Mouse (Mus musculus): ENCODE measurements around the gene Rtraf. TPM values are rescaled to one million over a fixed set of nuclear protein-coding genes. Genes with fewer than 3 reads are reported as not detected.

The Rtraf gene
- polyA plus RNA-seq, 1 experiment = not detected

DNA sequence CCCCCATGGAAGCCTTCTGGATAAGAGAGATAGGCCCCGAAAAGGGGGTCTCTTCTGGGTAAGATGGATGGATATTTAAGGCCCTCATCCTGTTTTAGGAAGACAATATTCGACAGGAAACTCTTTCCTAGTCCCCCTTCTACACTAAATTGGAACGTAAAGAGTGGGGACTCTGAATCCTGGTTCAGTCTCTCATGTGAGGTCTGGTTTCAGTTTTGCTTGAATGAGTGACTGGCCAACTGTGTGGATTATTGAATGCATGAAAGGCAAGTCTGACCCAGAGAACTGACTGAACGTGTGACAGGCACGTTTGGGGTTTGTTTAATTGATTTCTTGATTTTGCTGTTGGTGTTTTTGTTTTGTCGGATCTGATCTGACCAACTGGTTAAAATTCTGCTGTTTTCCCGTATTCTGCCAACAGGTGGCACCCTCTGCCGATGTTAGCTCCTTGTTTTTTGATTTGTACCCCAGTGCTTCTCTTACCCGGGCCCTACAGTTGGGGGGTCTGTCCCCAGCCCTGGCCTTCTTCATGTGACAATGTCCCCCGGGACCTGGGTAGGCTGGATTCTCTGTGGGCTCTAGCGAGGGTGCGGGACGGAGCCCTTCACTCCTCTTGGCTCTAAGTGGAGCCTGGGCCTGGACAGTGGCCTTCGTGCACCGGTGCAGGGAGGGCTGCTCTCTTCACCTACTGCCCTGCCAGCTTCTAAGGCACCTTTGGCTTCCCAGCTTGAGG, 16.1 kb upstream of the Rtraf start:
- peak overlapping the region; percentile 13; the same call in 1 of the 2 replicates for H3K4me3 ChIP-seq (ENCODE audit: insufficient read depth, low read depth, low read length)
- H3K27ac ChIP-seq (ENCODE audit: insufficient read depth, low read depth, low read length) = no peak overlapping the region

DNA sequence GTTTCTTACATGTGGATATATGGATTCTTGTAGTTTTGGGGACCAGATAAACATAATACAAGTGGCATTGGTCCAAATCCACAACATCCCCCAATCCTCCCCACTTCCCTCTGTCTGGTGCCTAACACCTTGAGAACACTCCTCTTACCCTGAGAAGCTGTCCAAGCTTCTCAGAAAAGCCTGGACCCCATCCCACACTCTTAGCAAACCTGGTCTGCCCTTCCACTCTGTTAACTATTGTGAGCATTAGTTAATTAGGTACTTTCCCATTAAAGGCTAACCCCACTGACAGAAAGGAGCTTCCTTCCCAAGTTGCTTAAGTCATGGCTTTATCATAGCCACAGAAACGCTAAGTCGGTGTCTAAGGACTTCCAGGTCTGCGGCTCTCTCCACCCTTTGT, 12.7 kb upstream of the Rtraf start:
- TF ChIP-seq CTCF (IDR thresholded peaks at IDR 0.05; ENCODE audit: insufficient read depth, low read depth, low read length) (no peak), POLR2A (IDR thresholded peaks at IDR 0.05; ENCODE audit: insufficient read depth, low read depth, low read length) (no peak)
- 93% methylated on average over 3 of the region's 3 CpGs for WGBS
- Histone ChIP-seq H3K4me1 (ENCODE audit: control insufficient read depth, insufficient read depth, low read length) (peaks cover 3% of the 10 kb centered on the region; the same call in 1 of the 2 replicates), H3K4me3 (ENCODE audit: insufficient read depth, low read depth, low read length) (no peak overlapping the region), H3K27ac (ENCODE audit: insufficient read depth, low read depth, low read length) (no peak overlapping the region)

More for the DNA sequence above, 16.1 kb upstream of the Rtraf start:
- 20% methylated on average over 15 of the region's 15 CpGs for whole genome bisulfite sequencing
- peaks cover 3% of the 10 kb centered on the region; the same call in 1 of the 2 replicates for H3K4me1 ChIP-seq (ENCODE audit: control insufficient read depth, insufficient read depth, low read length)
- TF ChIP-seq POLR2A (IDR thresholded peaks at IDR 0.05; ENCODE audit: insufficient read depth, low read depth, low read length) (no peak), CTCF (IDR thresholded peaks at IDR 0.05; ENCODE audit: insufficient read depth, low read depth, low read length) (peak; percentile 60; the same call in 1 of the 2 replicates)

DNA sequence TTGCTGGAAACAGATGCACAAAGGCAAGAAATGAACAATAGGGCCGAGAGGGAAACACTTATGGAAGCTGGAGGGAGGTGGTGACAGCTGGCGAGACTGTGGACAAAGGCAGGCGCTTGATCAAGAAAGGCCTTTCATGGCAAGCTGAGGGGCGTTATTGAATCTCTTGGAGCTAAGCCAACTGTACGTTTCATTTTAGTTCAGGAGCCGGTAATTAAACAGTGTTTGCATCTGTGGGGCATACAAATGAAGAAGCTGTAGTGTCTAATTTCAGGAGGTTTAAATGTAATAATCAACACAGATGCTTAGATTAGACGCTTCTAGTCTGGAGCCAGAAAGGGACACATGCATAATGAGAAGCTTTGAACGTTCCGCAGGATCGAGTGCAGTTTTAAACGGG, 1.9 kb upstream of the Rtraf start:
- TF ChIP-seq POLR2A (IDR thresholded peaks at IDR 0.05; ENCODE audit: insufficient read depth, low read depth, low read length) (no peak), CTCF (IDR thresholded peaks at IDR 0.05; ENCODE audit: insufficient read depth, low read depth, low read length) (no peak)
- WGBS = 10% methylated on average over 11 of the region's 11 CpGs
- Histone ChIP-seq H3K27ac (ENCODE audit: insufficient read depth, low read depth, low read length) (no peak overlapping the region), H3K4me1 (ENCODE audit: control insufficient read depth, insufficient read depth, low read length) (peaks cover 5% of the 10 kb centered on the region; the same call in 1 of the 2 replicates), H3K4me3 (ENCODE audit: insufficient read depth, low read depth, low read length) (no peak overlapping the region)

DNA sequence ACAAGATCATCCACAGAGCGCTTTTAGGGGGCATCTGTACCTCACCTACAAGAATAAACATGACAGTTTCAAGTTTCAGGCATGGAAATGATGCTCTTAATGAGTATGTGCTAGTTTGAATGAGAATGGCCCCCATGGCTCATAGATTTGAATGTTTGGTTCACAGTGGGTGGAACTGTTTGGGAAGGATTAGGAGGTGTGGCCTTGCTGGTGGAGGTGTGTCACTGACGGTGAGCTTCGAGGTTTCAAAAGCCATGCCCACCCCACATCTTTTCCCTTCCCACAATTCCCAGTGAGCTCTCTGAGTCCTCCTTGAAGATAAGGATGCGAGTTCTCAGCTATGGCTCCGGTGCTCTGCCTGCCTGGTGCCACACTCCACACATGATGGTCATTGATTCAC, 1.9 kb downstream of the Rtraf start:
- H3K4me1 ChIP-seq (ENCODE audit: control insufficient read depth, insufficient read depth, low read length) = peaks cover 5% of the 10 kb centered on the region; the same call in 1 of the 2 replicates
- no peak overlapping the region for H3K4me3 ChIP-seq (ENCODE audit: insufficient read depth, low read depth, low read length)

DNA sequence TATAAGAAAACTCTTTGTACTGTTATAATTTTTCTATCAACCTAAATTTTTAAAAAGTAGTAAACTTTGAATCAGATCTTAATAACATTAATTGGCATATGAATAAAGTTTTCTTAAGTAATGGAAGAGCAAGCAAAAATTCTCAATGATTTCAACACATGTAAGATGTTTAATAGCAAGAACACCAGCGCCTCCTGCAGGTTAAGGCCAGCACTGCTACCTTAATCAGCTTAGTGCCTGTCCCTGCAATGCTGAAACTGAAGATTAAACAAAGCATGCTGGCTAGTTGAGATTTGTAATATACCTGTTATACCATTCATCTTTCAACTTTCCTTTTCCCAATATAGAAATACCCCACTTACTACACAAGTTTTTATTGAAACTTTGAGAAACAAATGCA, 5.7 kb downstream of the Rtraf start:
- H3K4me3 ChIP-seq (ENCODE audit: insufficient read depth, low read depth, low read length) = no peak overlapping the region
- H3K27ac ChIP-seq (ENCODE audit: insufficient read depth, low read depth, low read length) = no peak overlapping the region
- peaks cover 3% of the 10 kb centered on the region; the same call in 1 of the 2 replicates for H3K4me1 ChIP-seq (ENCODE audit: control insufficient read depth, insufficient read depth, low read length)
- 2% methylated on average over 1 of the region's 1 CpGs for WGBS
- TF ChIP-seq POLR2A (IDR thresholded peaks at IDR 0.05; ENCODE audit: insufficient read depth, low read depth, low read length) (no peak), CTCF (IDR thresholded peaks at IDR 0.05; ENCODE audit: insufficient read depth, low read depth, low read length) (no peak)

More for the DNA sequence above, 1.9 kb downstream of the Rtraf start:
- no peak overlapping the region for H3K27ac ChIP-seq (ENCODE audit: insufficient read depth, low read depth, low read length)
- TF ChIP-seq POLR2A (IDR thresholded peaks at IDR 0.05; ENCODE audit: insufficient read depth, low read depth, low read length) = no peak
- TF ChIP-seq CTCF (IDR thresholded peaks at IDR 0.05; ENCODE audit: insufficient read depth, low read depth, low read length) = no peak
- WGBS = 94% methylated on average over 5 of the region's 5 CpGs

DNA sequence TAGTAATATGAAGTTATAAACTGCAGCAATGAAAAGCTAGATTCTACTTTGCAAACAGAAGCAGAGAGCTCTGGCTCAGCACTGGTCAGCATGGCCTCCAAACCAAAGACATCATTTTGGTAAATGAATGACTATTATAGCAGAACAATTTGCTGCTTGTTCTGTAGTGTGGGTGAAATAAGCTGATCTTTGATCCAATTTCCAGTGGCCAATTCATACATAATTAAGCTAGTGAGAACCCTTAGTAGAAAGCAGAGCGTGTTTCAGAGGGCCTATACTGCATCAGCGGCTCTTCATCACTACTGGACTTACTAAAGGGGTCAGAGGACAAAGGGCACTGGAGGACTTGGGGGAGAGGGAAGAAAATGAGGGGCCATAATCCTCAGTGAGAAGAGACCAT, 10.6 kb downstream of the Rtraf start:
- Histone ChIP-seq H3K4me3 (ENCODE audit: insufficient read depth, low read depth, low read length) (no peak overlapping the region), H3K27ac (ENCODE audit: insufficient read depth, low read depth, low read length) (no peak overlapping the region), H3K4me1 (ENCODE audit: control insufficient read depth, insufficient read depth, low read length) (no peaks in the 10 kb centered on the region)
- WGBS = 55% methylated on average over 2 of the region's 2 CpGs
- TF ChIP-seq CTCF (IDR thresholded peaks at IDR 0.05; ENCODE audit: insufficient read depth, low read depth, low read length) (no peak), POLR2A (IDR thresholded peaks at IDR 0.05; ENCODE audit: insufficient read depth, low read depth, low read length) (no peak)

DNA sequence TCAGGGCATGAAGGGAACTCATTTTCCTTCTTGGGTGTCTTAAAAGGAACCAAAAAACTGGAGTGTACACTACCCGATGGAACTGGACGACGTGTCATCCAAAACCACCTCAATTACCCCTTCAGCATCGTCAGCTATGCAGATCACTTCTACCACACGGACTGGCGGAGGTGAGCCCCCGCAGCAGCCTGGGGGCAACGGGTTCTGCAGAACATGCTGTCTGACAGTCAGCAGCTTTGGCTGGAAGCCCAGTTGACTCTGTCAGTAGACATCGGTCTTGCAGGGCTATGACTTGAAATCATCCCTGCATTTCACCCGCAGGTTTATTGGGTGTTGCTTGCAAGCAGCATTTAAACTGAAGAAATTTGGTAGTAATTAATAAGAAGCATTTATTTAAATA, 13.7 kb downstream of the Rtraf start:
- TF ChIP-seq CTCF (IDR thresholded peaks at IDR 0.05; ENCODE audit: insufficient read depth, low read depth, low read length) = no peak
- TF ChIP-seq POLR2A (IDR thresholded peaks at IDR 0.05; ENCODE audit: insufficient read depth, low read depth, low read length) = no peak
- H3K4me1 ChIP-seq (ENCODE audit: control insufficient read depth, insufficient read depth, low read length) = no peaks in the 10 kb centered on the region
- 46% methylated on average over 10 of the region's 10 CpGs for WGBS
- no peak overlapping the region for H3K27ac ChIP-seq (ENCODE audit: insufficient read depth, low read depth, low read length)
- H3K4me3 ChIP-seq (ENCODE audit: insufficient read depth, low read depth, low read length) = no peak overlapping the region

DNA sequence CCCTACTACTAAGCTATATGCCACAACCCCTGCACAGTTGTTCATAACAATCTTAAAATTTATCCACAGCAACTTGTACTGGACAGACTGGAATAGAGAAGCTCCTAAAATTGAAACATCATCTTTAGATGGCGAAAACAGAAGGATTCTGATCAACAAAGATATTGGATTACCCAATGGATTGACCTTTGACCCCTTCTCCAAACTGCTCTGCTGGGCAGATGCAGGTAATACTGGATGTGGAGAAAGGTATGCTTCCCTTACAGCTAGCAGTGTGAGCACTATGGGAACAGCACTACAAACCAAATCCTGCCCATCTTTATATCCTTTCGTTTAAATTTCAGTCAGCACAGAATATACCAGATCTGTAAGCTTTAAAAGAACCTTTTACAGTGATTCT, 15.8 kb downstream of the Rtraf start:
- Histone ChIP-seq H3K27ac (ENCODE audit: insufficient read depth, low read depth, low read length) (no peak overlapping the region), H3K4me1 (ENCODE audit: control insufficient read depth, insufficient read depth, low read length) (no peaks in the 10 kb centered on the region), H3K4me3 (ENCODE audit: insufficient read depth, low read depth, low read length) (no peak overlapping the region)
- WGBS = 97% methylated on average over 2 of the region's 2 CpGs
- TF ChIP-seq CTCF (IDR thresholded peaks at IDR 0.05; ENCODE audit: insufficient read depth, low read depth, low read length) (no peak), POLR2A (IDR thresholded peaks at IDR 0.05; ENCODE audit: insufficient read depth, low read depth, low read length) (no peak)

DNA sequence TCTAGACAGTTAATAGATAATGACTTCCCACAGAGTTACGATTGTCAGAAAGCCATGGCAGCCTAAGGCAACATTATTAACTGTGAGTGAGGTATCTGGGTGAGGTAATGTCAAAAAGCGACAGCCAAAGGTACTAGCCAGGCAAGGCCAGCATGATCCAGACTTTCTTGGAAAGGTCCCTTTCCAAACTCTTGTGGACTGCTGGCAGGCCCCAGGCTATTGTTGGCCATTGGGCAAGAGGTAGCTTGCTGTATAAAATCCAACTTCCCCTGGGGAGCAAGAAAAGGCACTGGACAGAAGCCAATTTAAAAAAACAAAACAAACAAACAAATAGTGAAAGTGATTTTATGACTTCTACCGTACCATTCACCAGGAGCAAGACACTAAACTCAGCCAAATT, 16.3 kb downstream of the Rtraf start:
- TF ChIP-seq CTCF (IDR thresholded peaks at IDR 0.05; ENCODE audit: insufficient read depth, low read depth, low read length) (no peak), POLR2A (IDR thresholded peaks at IDR 0.05; ENCODE audit: insufficient read depth, low read depth, low read length) (no peak)
- 80% methylated on average over 3 of the region's 3 CpGs for WGBS
- H3K4me1 ChIP-seq (ENCODE audit: control insufficient read depth, insufficient read depth, low read length) = no peaks in the 10 kb centered on the region
- H3K27ac ChIP-seq (ENCODE audit: insufficient read depth, low read depth, low read length) = no peak overlapping the region
- H3K4me3 ChIP-seq (ENCODE audit: insufficient read depth, low read depth, low read length) = no peak overlapping the region

All from olfactory bulb, adult 2 months (tissue).